Mouse (Mus musculus) midbrain, embryonic 10.5 days (tissue): ENCODE results near the gene Smco3. TPM values are rescaled to one million over a fixed set of nuclear protein-coding genes. Genes with fewer than 3 reads are reported as not detected.

ENCODE experiments used
- DNase-seq: peaks from one replicate; pipeline ENCODE4 v3.0.0-alpha.2; 2017; ENCODE audit warnings: low spot score
- H3K27ac ChIP-seq: fragments of 300-500 bp; sonication (generic); replicated peaks from 2 replicates; pipeline ENCODE4 v1.5.1; 2016; ENCODE audit warnings: mild to moderate bottlenecking
- H3K27me3 ChIP-seq: fragments of 300-500 bp; sonication (generic); 2 replicates; pipeline ENCODE4 v1.6.1; 2016; ENCODE audit warnings: low read depth, mild to moderate bottlenecking; ENCODE audit not compliant: poor library complexity, severe bottlenecking
- H3K36me3 ChIP-seq: fragments of 300-500 bp; sonication (generic); 2 replicates; pipeline ENCODE4 v1.6.1; 2016; ENCODE audit warnings: mild to moderate bottlenecking, moderate library complexity
- H3K4me1 ChIP-seq: fragments of 300-500 bp; sonication (generic); 2 replicates; pipeline ENCODE4 v1.6.1; 2016
- H3K4me3 ChIP-seq: fragments of 300-500 bp; sonication (generic); 2 replicates; pipeline ENCODE4 v1.5.1; 2016; ENCODE audit warnings: mild to moderate bottlenecking, moderate library complexity
- H3K9me3 ChIP-seq: fragments of 300-500 bp; sonication (generic); replicated peaks from 2 replicates; pipeline ENCODE4 v1.6.1; 2016; ENCODE audit warnings: mild to moderate bottlenecking
- WGBS: fragments of 180-500 bp; shearing (Covaris S2); methylation state at CpG from one replicate; pipeline ENCODE4 v1.1.7; 2016; 5-methylcytosine and 5-hydroxymethylcytosine counted together
- polyA plus RNA-seq: library from polyadenylated mRNA; unstranded; fragments of >200 nt; fragmentation: Nextera tagmentation; extraction: Ambion mirVana; gene quantifications from 2 replicates; pipeline ENCODE4 v1.2.1, GENCODE M21; 2016

The Smco3 gene
- polyA plus RNA-seq, 1 experiment from 2014 or later = not detected

DNA sequence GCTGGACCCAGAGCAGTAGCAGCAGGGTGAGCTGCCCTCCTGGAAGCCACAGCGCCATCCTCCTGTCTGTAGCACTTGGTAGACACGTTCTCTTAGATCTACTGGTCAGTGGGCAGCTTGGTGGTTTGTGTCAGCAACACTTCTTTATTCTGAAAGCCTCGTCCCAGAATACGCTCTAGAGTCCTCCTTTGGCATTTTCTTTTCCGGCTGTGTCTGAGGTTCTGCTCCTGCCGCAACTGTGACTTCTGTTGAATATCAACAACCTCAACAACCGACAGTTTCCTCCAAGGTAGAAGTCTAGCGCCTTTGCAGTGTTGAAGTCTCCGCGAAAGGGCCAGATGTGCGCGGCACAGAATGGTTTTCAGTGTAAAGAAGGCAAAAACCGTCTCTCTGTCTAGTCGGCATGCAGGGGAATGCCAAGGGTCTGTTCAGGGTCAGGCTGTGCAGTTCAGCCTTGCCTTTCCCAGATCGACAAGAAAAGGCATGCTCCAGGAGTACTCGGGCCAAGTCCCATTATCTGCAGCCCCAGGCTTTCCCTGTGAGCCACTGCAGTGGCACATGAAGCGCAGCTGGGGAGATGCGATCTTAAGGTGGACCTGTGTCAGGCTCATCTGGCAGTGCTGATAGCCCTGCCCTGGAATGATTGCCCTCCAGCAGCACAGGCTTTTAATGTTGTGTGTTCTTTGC is 22.1 kb upstream of the Smco3 start, which contains the start of gene Art4:
Gene Art4, minus strand, starts transcription at position 548 of the 687 bp plus-strand sequence.
- H3K36me3 ChIP-seq = no peaks in the 10 kb centered on the region
- H3K27me3 ChIP-seq = no peaks in the 10 kb centered on the region
- H3K4me3 ChIP-seq = no peak within 1 kb of the TSS
- 79% methylated on average over 18 of the region's 18 CpGs for WGBS
- DNase-seq = peak; percentile 14
- H3K9me3 ChIP-seq = no peaks in the 10 kb centered on the region
- H3K4me1 ChIP-seq = peaks cover 6% of the 10 kb centered on the region; the same call in 1 of the 2 replicates
- peak within 1 kb of the TSS; percentile 34; the same call in 1 of the 2 replicates for H3K27ac ChIP-seq

DNA sequence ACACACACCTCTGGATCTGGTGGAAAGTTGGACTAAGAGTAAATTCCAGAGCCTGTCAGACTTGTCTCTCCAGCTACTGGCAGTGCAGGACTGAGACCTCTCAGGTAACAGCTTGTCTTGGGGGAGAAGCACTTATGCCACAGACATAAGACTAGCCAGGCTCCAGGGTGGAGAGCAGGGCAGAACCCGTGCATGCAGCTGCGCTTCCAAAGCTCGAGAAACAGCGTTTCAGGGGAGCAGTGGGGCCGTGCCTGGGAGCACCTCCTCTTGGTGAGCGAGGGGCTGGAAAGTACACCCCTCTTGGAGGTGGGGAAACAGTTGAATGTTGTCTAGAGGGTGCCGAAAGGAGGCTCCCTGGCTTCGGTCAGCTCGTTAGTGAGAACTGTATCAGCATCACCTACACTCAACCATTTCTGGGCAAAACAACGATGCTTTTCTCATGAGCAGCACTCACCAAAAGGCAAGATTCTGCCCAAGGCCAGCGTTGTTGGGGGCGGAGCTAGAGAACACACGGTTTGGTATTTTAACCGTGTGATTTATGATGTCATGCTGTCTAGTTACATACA is 20.9 kb upstream of the Smco3 start:
- WGBS = 76% methylated on average over 14 of the region's 14 CpGs
- Histone ChIP-seq H3K9me3 (no peaks in the 10 kb centered on the region), H3K36me3 (no peaks in the 10 kb centered on the region), H3K27ac (no peak overlapping the region), H3K27me3 (no peaks in the 10 kb centered on the region), H3K4me1 (peaks cover 7% of the 10 kb centered on the region; the same call in 1 of the 2 replicates), H3K4me3 (no peak overlapping the region)
- DNase-seq = no peak

DNA sequence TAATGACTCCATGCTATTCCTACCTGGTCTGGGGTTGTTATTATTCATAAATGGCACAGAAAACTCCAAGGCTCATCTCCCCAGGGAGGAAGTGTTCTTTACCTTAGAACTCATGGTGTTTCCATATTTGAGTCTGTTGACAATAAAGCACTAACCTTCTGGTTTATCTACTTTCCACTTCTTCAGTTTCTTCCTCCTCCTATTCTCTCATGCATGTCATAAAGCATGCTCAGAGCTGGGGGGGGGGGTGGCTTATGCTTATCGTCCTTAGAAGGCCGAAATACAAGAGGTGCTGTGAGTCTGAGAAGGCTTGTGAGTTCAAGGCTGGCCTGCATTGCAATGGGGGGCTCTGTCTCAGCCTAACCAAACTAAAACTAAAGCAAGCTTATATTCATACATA is 19.9 kb upstream of the Smco3 start:
- no peak for DNase-seq
- Histone ChIP-seq H3K4me3 (no peak overlapping the region), H3K36me3 (no peaks in the 10 kb centered on the region), H3K9me3 (no peaks in the 10 kb centered on the region), H3K27ac (no peak overlapping the region), H3K27me3 (no peaks in the 10 kb centered on the region), H3K4me1 (peaks cover 7% of the 10 kb centered on the region; the same call in 1 of the 2 replicates)
- 89% methylated on average over 2 of the region's 2 CpGs for WGBS

DNA sequence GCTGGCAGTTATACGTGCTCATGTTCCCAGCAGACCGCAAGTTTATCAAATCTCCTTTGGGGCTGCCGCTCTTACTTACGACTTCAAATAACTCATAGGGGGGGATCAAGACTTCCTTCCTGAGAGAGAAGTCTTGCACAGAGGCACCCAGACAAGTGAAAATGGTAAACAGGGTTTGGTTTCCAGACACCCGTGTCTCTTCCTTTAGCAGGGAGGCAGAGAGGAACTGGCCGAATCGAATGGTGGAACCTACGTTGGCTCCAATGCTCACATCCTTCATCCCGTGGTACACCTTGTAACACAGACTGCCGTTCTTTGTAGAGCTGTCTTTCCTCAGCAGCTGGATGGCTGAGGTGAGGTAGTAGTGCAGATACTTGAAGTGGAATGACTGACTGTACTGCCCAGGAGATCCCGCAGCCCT is 19.1 kb upstream of the Smco3 start:
- H3K9me3 ChIP-seq = no peaks in the 10 kb centered on the region
- H3K36me3 ChIP-seq = no peaks in the 10 kb centered on the region
- no peak overlapping the region for H3K27ac ChIP-seq
- H3K27me3 ChIP-seq = no peaks in the 10 kb centered on the region
- DNase-seq = no peak
- peaks cover 7% of the 10 kb centered on the region; the same call in 1 of the 2 replicates for H3K4me1 ChIP-seq
- H3K4me3 ChIP-seq = no peak overlapping the region
- WGBS = 91% methylated on average over 11 of the region's 11 CpGs

DNA sequence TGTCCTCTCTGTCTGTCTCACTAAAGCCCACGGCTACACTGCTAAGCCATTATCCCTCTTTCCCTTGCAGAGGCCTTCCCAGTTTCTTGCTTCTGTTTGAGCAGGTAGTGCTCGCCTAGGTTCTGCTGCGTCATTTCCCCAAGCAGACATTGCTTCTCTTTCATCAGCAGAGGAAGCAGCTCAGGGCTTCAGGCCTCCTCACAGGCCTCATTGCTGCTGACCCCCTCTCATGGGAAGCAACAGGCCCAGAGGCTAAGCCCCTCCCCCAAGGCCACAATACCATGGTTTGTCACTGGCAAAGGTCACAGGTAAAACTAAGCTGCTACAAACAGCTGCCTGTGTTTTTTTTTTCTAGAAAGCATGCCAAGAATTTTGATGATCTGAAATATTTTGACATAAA is 17.5 kb upstream of the Smco3 start:
- H3K36me3 ChIP-seq = no peaks in the 10 kb centered on the region
- no peak overlapping the region for H3K4me3 ChIP-seq
- no peaks in the 10 kb centered on the region for H3K9me3 ChIP-seq
- 64% methylated on average over 3 of the region's 3 CpGs for WGBS
- no peak for DNase-seq
- no peak overlapping the region; the same call in 1 of the 2 replicates for H3K27ac ChIP-seq
- peaks cover 7% of the 10 kb centered on the region; the same call in 1 of the 2 replicates for H3K4me1 ChIP-seq
- H3K27me3 ChIP-seq = no peaks in the 10 kb centered on the region

DNA sequence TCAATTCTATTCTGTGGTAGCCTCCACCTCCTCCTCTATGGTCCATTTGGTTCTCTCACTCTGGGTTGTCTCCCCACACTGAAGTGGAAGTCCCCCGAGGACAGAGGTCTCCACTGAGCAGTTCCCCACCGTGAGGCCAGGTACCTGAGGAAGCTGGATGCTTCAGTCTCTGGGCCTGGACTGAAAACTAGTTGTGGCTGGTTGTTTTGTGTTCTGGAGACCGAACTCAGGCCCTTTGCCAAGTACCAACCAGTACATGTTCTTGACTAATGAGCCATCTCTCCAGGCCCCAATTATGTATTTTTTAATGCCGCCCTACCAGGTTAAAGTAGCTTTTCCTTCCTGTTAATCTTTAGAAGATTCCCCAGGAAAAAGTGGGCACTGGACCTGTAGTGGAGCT is 17.1 kb upstream of the Smco3 start:
- Histone ChIP-seq H3K27me3 (no peaks in the 10 kb centered on the region), H3K4me3 (no peak overlapping the region), H3K36me3 (no peaks in the 10 kb centered on the region), H3K9me3 (no peaks in the 10 kb centered on the region), H3K27ac (no peak overlapping the region; the same call in 1 of the 2 replicates), H3K4me1 (peaks cover 7% of the 10 kb centered on the region; the same call in 1 of the 2 replicates)
- no peak for DNase-seq
- WGBS = 84% methylated on average over 4 of the region's 4 CpGs

DNA sequence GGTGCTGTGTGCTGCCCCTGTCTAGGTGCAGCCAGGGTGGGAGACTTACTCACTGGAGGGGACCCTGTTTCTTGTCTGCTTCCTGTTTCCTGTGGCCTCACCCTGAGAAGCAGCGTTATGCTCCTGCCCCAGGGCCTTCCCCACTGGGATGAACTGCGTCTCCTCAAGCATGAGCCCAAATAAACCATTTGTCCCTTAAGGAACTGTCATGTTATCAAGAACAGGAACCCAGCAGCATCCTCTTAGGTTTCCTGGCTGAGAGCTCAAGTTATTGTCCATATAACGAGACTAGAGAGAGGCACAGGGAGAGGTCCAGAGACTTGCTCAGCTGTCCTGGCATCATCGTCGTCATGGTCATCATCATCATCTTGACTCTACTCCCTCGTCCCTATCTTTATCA is 15.0 kb upstream of the Smco3 start:
- H3K4me3 ChIP-seq = no peak overlapping the region
- 84% methylated on average over 6 of the region's 6 CpGs for WGBS
- DNase-seq = no peak
- H3K36me3 ChIP-seq = no peaks in the 10 kb centered on the region
- H3K4me1 ChIP-seq = peaks cover 7% of the 10 kb centered on the region; the same call in 1 of the 2 replicates
- no peaks in the 10 kb centered on the region for H3K27me3 ChIP-seq
- H3K27ac ChIP-seq = no peak overlapping the region
- H3K9me3 ChIP-seq = no peaks in the 10 kb centered on the region

DNA sequence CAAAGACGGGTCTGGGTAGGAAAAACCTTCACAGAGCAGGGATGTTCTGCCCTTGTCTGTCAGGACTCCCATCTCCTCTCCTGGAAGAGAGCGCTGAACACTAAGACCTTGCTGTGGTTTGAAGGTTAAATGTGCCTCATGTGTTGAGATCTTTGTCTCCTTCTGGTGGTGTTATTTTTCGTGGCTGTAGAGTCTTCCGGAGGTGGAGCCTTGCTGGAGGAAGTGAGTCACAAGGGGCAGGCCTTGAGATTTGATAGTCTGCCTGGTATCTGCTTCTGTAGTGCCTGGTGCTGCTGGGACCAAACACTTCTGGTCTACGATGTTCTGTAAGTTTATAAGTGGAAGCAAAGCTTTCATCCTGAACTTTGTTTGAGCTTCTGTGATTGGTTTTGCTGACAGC is 13.7 kb upstream of the Smco3 start:
- H3K4me3 ChIP-seq = no peak overlapping the region
- no peaks in the 10 kb centered on the region for H3K9me3 ChIP-seq
- DNase-seq = no peak
- H3K4me1 ChIP-seq = peaks cover 7% of the 10 kb centered on the region; the same call in 1 of the 2 replicates
- 87% methylated on average over 5 of the region's 5 CpGs for WGBS
- H3K27me3 ChIP-seq = no peaks in the 10 kb centered on the region
- no peaks in the 10 kb centered on the region for H3K36me3 ChIP-seq
- H3K27ac ChIP-seq = no peak overlapping the region

DNA sequence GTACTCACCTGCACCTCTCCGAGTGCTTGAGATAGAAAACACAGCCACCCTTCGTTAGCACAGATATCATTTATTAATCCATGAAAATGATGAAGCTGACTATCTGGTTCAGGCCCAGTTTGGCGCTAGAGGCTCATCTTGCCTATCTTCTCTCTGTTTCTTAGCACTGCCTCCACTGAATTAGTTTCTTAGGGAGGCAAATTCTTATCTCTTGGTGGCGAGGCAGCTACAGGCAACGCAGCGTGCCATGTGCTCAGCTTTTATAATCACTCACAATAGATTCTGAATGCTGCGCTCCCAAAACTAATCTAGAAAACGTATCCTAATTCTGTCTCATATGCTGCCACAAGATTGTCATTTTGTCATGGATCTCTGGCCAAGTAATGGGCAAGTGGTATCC is 13.1 kb upstream of the Smco3 start:
- H3K4me1 ChIP-seq = peaks cover 7% of the 10 kb centered on the region; the same call in 1 of the 2 replicates
- H3K9me3 ChIP-seq = no peaks in the 10 kb centered on the region
- no peaks in the 10 kb centered on the region for H3K36me3 ChIP-seq
- H3K27ac ChIP-seq = no peak overlapping the region
- no peak overlapping the region for H3K4me3 ChIP-seq
- WGBS = 93% methylated on average over 8 of the region's 8 CpGs
- H3K27me3 ChIP-seq = no peaks in the 10 kb centered on the region
- DNase-seq = no peak

DNA sequence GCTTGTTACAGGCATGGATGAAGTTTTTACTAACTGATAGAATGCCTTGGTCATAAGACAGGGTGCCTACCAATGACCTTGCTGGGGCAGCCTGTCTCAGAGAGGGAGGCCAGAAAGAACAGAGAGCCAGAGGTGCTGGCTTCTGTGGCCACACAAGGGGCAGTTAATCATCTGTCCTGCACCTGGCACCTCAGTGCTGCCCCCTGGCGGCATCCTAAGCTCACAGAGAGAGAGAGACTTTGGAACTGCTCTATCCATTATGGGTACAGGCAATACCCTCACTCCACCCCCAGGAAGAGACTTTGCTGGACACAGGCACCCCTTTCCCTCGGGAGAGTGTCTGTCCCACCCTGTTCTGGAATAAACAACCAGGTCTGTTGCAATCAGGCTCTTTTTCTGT is 12.5 kb upstream of the Smco3 start:
- peak; percentile 43 for DNase-seq
- 24% methylated on average over 2 of the region's 2 CpGs for WGBS
- Histone ChIP-seq H3K36me3 (no peaks in the 10 kb centered on the region), H3K9me3 (no peaks in the 10 kb centered on the region), H3K27me3 (no peaks in the 10 kb centered on the region), H3K4me1 (peaks cover 6% of the 10 kb centered on the region; the same call in 1 of the 2 replicates), H3K4me3 (no peak overlapping the region), H3K27ac (no peak overlapping the region)

DNA sequence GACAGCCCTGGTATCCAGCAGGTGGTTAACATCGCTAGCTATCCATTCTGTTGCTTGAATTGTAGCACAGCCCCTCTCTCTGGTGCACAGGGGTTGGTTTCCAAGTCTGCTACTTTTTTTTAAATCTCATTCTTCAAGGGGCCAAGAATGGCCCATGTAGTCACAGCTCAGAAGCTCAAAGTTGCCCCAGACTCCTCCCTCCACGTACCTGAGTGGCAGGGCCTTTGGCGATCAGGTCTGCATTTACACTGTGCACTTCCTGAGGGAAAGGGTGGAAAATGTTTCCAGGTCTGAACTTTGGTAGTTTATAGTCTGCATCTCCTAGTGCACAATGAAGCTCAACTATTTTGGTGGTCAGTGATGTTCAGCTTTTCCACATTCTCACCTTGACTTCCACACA is 12.0 kb upstream of the Smco3 start:
- Histone ChIP-seq H3K4me3 (no peak overlapping the region), H3K4me1 (0 out of 2 replicates have a peak, but pooled peaks cover under 1% of the 10 kb centered on the region), H3K27ac (no peak overlapping the region), H3K36me3 (no peaks in the 10 kb centered on the region), H3K27me3 (no peaks in the 10 kb centered on the region), H3K9me3 (no peaks in the 10 kb centered on the region)
- 89% methylated on average over 3 of the region's 3 CpGs for WGBS
- no peak for DNase-seq

DNA sequence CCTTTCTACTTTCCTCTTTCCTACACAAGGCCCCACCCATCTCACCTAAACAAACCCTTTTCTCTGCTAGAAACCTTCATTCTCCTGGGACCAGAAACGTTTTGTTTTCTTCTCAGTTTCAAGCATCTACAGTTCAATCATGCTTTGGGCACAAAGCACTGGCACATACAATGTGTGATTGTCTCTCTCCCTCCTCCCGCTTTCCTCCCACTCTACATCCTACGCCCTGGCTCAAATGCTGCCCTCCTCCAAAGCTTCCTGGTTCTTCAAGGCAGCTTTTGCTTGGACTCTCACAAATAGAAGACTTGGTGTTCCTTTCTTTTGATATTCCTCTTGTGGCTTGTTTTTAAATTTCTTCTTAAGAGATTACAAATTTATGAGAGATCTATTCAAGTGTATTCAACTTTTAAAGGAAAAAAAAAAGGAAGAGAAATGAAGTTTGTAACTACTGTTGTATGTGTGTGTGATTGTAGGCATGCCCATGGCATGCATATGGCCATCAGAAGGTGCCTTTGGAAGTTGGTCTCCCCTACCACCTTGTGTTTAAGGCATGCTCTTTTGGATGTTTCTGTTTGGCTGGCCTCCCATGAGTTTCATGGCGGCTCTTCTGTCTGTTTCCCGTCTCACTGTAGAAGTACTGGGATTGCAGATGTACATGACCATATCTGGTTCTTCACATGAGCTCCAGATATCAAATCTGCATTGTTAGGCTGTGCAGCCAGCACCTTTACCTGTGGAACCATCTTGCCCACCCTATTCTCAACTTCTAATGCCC is 10.6 kb upstream of the Smco3 start:
- no peak overlapping the region for H3K27ac ChIP-seq
- no peaks in the 10 kb centered on the region for H3K9me3 ChIP-seq
- DNase-seq = no peak
- H3K4me3 ChIP-seq = no peak overlapping the region
- H3K36me3 ChIP-seq = no peaks in the 10 kb centered on the region
- no peaks in the 10 kb centered on the region for H3K27me3 ChIP-seq
- 80% methylated on average over 5 of the region's 5 CpGs for WGBS
- H3K4me1 ChIP-seq = no peaks in the 10 kb centered on the region

DNA sequence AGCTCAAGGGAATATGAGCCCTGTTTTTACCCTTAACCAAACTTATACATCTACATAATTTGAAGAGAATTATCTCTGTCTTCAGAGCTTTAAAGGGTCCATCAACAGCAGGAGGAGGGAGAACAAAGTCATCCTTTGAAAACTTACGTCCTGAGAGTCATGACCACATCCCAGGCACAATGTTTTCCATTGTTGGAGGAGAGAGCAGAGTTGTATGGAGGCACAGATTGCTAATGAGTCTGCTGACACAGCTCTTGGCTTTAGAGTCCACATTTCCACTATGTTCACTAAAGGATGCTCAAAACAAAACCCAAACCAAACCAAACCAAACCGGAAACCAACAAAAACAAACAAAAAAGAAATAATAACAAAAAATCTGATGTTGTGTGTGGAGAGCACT is 9.7 kb upstream of the Smco3 start:
- H3K4me3 ChIP-seq = no peak overlapping the region
- DNase-seq = no peak
- no peaks in the 10 kb centered on the region for H3K36me3 ChIP-seq
- 66% methylated on average over 2 of the region's 2 CpGs for WGBS
- H3K4me1 ChIP-seq = no peaks in the 10 kb centered on the region
- no peaks in the 10 kb centered on the region for H3K9me3 ChIP-seq
- H3K27me3 ChIP-seq = no peaks in the 10 kb centered on the region
- no peak overlapping the region for H3K27ac ChIP-seq
